ENCODE assay signal across 10 mouse cellular contexts in genomic region chr14:24544057-24544456, GRCm38 (mm10). TPM values are rescaled to one million over a fixed set of nuclear protein-coding genes. Genes with fewer than 3 reads are reported as not detected.
DNase-seq lines count a peak whose midpoint lies in the region; ATAC-seq and TF ChIP-seq lines count a peak whose summit lies in the region.
"Had no signal": no experiment of that assay in that cellular context is flagged by ENCODE, and none has a peak within 500 bp of the region (broad histone marks: within the 10 kb centered on the region; RNA-seq: fewer than 3 reads in every experiment).

No protein-coding gene starts in this region.

- peaks cover 17% of the 10 kb centered on the region for H3K9me3 ChIP-seq in CH12.LX (replicated peaks; ENCODE audit: low read length)
- no peaks in the 10 kb centered on the region for H3K9me3 ChIP-seq in embryonic facial prominence, embryonic 11.5 days (replicated peaks; ENCODE audit: control insufficient read depth, low read length)

- ATAC-seq in embryonic facial prominence, embryonic 11.5 days (replicated peaks; ENCODE audit: insufficient number of reproducible peaks, low FRiP score, low TSS enrichment, low read depth): no peak

- TF ChIP-seq EP300 in CH12.LX (IDR thresholded peaks at IDR 0.05; ENCODE audit: low read length): no peak

- no peak for TF ChIP-seq POLR2A in CH12.LX (IDR thresholded peaks at IDR 0.05; ENCODE audit: low read depth, low read length)

- H3K36me3 ChIP-seq in CH12.LX (replicated peaks in 1 of 2; ENCODE audit: control insufficient read depth in 1 of 2, insufficient read depth in 1 of 2, low read length in 1 of 2): no peaks in the 10 kb centered on the region
- H3K36me3 ChIP-seq in embryonic facial prominence, embryonic 11.5 days (replicated peaks; ENCODE audit: control insufficient read depth, insufficient read depth, low read depth, low read length): no peaks in the 10 kb centered on the region
- H3K36me3 ChIP-seq: embryonic facial prominence, embryonic 15.5 days had no signal

- H3K27me3 ChIP-seq in CH12.LX (replicated peaks): peaks cover 6% of the 10 kb centered on the region
- no peaks in the 10 kb centered on the region for H3K27me3 ChIP-seq in embryonic facial prominence, embryonic 11.5 days (ENCODE audit: control insufficient read depth, insufficient read depth, low read length)
- H3K27me3 ChIP-seq: embryonic facial prominence, embryonic 15.5 days had no signal

- dilution Hi-C loops in CH12.LX (cut with MboI; ENCODE audit: extremely low pct_ligation_motif_present, extremely low pct_unique_long_range_greater_than_20kb, low sequenced_read_pairs): no loop called here

- intact Hi-C loops in left cerebral cortex, postnatal 14 days (cut with DNase I): loop anchor here (5.0 kb wide), 1 partner anchor 37 kb away; no protein-coding TSS in a partner anchor
- intact Hi-C loops in left cerebral cortex, postnatal 36 days (cut with DNase I): loop anchor here (5.0 kb wide), 1 partner anchor 37 kb away; no protein-coding TSS in a partner anchor

- WGBS in embryonic facial prominence, embryonic 11.5 days: 29% methylated on average over 2 of the region's 2 CpGs

- no peak overlapping the region for H3K27ac ChIP-seq in CH12.LX (ENCODE audit: insufficient read depth, low read depth)
- no peak overlapping the region for H3K27ac ChIP-seq in embryonic facial prominence, embryonic 11.5 days (replicated peaks; ENCODE audit: low read depth, low read length)
- H3K27ac ChIP-seq: embryonic facial prominence, embryonic 15.5 days had no signal

- no peak overlapping the region for H3K4me3 ChIP-seq in CH12.LX (replicated peaks in 1 of 3; ENCODE audit: low read depth in 2 of 3, low read length in 2 of 3, poor library complexity in 1 of 3)
- H3K4me3 ChIP-seq in embryonic facial prominence, embryonic 11.5 days (ENCODE audit: low read depth, low read length): no peak overlapping the region
- H3K4me3 ChIP-seq: embryonic facial prominence, embryonic 15.5 days; myocyte had no signal

- no peak overlapping the region for H3K9ac ChIP-seq in CH12.LX (ENCODE audit: insufficient read depth, low read depth)
- no peak overlapping the region for H3K9ac ChIP-seq in embryonic facial prominence, embryonic 11.5 days (replicated peaks; ENCODE audit: low read length)
- H3K9ac ChIP-seq: embryonic facial prominence, embryonic 15.5 days had no signal

- no peaks in the 10 kb centered on the region for H3K4me1 ChIP-seq in CH12.LX (ENCODE audit: control insufficient read depth in 1 of 2, insufficient read depth in 2 of 2)
- no peaks in the 10 kb centered on the region for H3K4me1 ChIP-seq in embryonic facial prominence, embryonic 11.5 days (ENCODE audit: control insufficient read depth, insufficient read depth, low read length)

- no peak overlapping the region for H3K4me2 ChIP-seq in CH12.LX (ENCODE audit: insufficient read depth, low read depth, poor library complexity, severe bottlenecking)
- no peak overlapping the region for H3K4me2 ChIP-seq in embryonic facial prominence, embryonic 11.5 days (ENCODE audit: low read depth, low read length)
- H3K4me2 ChIP-seq: embryonic facial prominence, embryonic 15.5 days had no signal

- peak; percentile 48 for DNase-seq in embryo, embryonic 10 days (ENCODE audit: low spot score)
- DNase-seq in embryo, embryonic 9.5 days (ENCODE audit: extremely low spot score): no peak
- peak; percentile 29 to 46 for DNase-seq in left cerebral cortex, postnatal 14 days (ENCODE audit: low spot score in 2 of 2)
- no peak for DNase-seq in left cerebral cortex, postnatal 36 days (ENCODE audit: low spot score in 2 of 2)
- DNase-seq in CH12.LX (ENCODE audit: extremely low read depth) (peak; percentile 14), MN1 (ENCODE audit: low spot score) (no peak)
- DNase-seq in embryonic facial prominence, embryonic 11.5 days (ENCODE audit: low spot score): peak; percentile 56
- peak; percentile 64 for DNase-seq in retina, postnatal 1 day

- no peaks in the 10 kb centered on the region for H3K79me2 ChIP-seq in CH12.LX (replicated peaks; ENCODE audit: control insufficient read depth, extremely low read depth, insufficient read depth, poor library complexity, severe bottlenecking)

- in situ Hi-C loops in CH12.LX (cut with MboI; ENCODE audit: low pct_ligation_motif_present, low pct_unique_long_range_greater_than_20kb, low sequenced_read_pairs): loop anchor here (5.0 kb wide), 1 partner anchor 47 kb away; no protein-coding TSS in a partner anchor

- TF ChIP-seq RAD21 in CH12.LX (IDR thresholded peaks at IDR 0.05; ENCODE audit: low read depth, low read length): peak; percentile 51

- peak in 1 of 2 experiments; percentile 62; a peak in 3 of 4 replicates for TF ChIP-seq CTCF in CH12.LX (conservative IDR thresholded peaks at IDR 0.05 in 1 of 2, IDR thresholded peaks at IDR 0.05 in 1 of 2; ENCODE audit: low read depth in 2 of 2, low read length in 2 of 2)

TF ChIP-seq in CH12.LX, 34 proteins besides CTCF, POLR2A, EP300 and RAD21:
- TF ChIP-seq SMC3 (IDR thresholded peaks at IDR 0.05; ENCODE audit: low read depth, low read length) (peak; percentile 40; the same call in 1 of the 2 replicates), ZKSCAN1 (IDR thresholded peaks at IDR 0.05; ENCODE audit: borderline replicate concordance, low read depth, low read length) (no peak), JUND (conservative IDR thresholded peaks at IDR 0.05; ENCODE audit: low read depth, low read length) (no peak), USF2 (conservative IDR thresholded peaks at IDR 0.05; ENCODE audit: low read depth, low read length) (no peak), NELFE (IDR thresholded peaks at IDR 0.05; ENCODE audit: low read depth, low read length) (no peak), MAZ (IDR thresholded peaks at IDR 0.05; ENCODE audit: low read depth, low read length) (no peak), ZNF384 (IDR thresholded peaks at IDR 0.05; ENCODE audit: low read depth, low read length) (no peak), CHD1 (IDR thresholded peaks at IDR 0.05; ENCODE audit: low read depth, low read length) (no peak)

RNA-seq across cellular contexts. Expression of gene Rps24, which starts 57.1 kb away (rescaled TPM):
- total RNA-seq in left cerebral cortex, postnatal 14 days (2021): 100 to 1,000 TPM; 652 to 714 TPM
- total RNA-seq in left cerebral cortex, postnatal 36 days (2021): 100 to 1,000 TPM; 665 to 675 TPM
- 2,823 and 3,216 TPM in 2 replicates for total RNA-seq in CH12.LX (2012; rRNA removed)
- 7,057 and 7,430 TPM in 2 replicates for total RNA-seq in CH12.LX (2014; rRNA removed)
- polyA plus RNA-seq in CH12.LX (2012; ENCODE audit: insufficient read length, low read depth): 3,420 and 4,075 TPM in 2 replicates
- polyA plus RNA-seq in embryonic facial prominence, embryonic 11.5 days (2014; fragmentation: Nextera tagmentation; extraction: Ambion mirVana): 1,210 and 1,350 TPM in 2 replicates

RNA-seq across cellular contexts. Expression of gene Polr3a, which starts 57.2 kb away (rescaled TPM):
- 10 to 100 TPM; 31.7 to 36.2 TPM for total RNA-seq in left cerebral cortex, postnatal 14 days (2021)
- 10 to 100 TPM; 38.3 to 39.2 TPM for total RNA-seq in left cerebral cortex, postnatal 36 days (2021)
- total RNA-seq in CH12.LX (2012; rRNA removed) (15.9 and 17.0 TPM in 2 replicates), CH12.LX (2014; rRNA removed) (10.8 and 11.6 TPM in 2 replicates)
- 18.4 and 18.9 TPM in 2 replicates for polyA plus RNA-seq in CH12.LX (2012; ENCODE audit: insufficient read length, low read depth)
- 15.5 and 17.3 TPM in 2 replicates for polyA plus RNA-seq in embryonic facial prominence, embryonic 11.5 days (2014; fragmentation: Nextera tagmentation; extraction: Ambion mirVana)

Comparison
In these comparisons a context has a peak if more than half of its experiments do, and no peak if none do; other contexts are left out.
1. DNase-seq: peak in embryo, embryonic 10 days (single experiment), left cerebral cortex, postnatal 14 days (2 of 2), CH12.LX (single experiment), embryonic facial prominence, embryonic 11.5 days (single experiment) and retina, postnatal 1 day (single experiment); none in embryo, embryonic 9.5 days (single experiment), left cerebral cortex, postnatal 36 days (0 of 2) and MN1 (single experiment).